Mouse (Mus musculus) layer of hippocampus, postnatal 14 days (tissue): ENCODE results near the gene Gm6588. TPM values are rescaled to one million over a fixed set of nuclear protein-coding genes. Genes with fewer than 3 reads are reported as not detected.

ENCODE experiments used
- DNase-seq, 2 experiments: peaks; one replicate each; pipeline ENCODE4 v3.0.0; 2021 to 2022; ENCODE audit warnings: low spot score in 2 of 2, mixed read lengths in 1 of 2
- total RNA-seq, 2 experiments: library from RNA; stranded (reverse); gene quantifications; 2 replicates each; pipeline ENCODE4 v1.2.3; 2021

Gm6588 gene
- total RNA-seq, 2 experiments from 2014 or later: not detected

- DNase-seq: no peak
Measured at GRCm38 (mm10) chr5:112468986-112469581, 19.9 kb downstream of the Gm6588 start.

GRCm38 (mm10) chr5:112470144-112470543 is 20.9 kb downstream of the Gm6588 start:
- DNase-seq: peak in 1 of 2 experiments; percentile 55

GRCm38 (mm10) chr5:112473453-112473852 is 24.2 kb downstream of the Gm6588 start:
- no peak for DNase-seq

- DNase-seq: no peak
Measured at GRCm38 (mm10) chr5:112481946-112482410, 32.8 kb downstream of the Gm6588 start.

- no peak for DNase-seq
Measured at GRCm38 (mm10) chr5:112482551-112482950, 33.3 kb downstream of the Gm6588 start.

GRCm38 (mm10) chr5:112483030-112483429 is 33.8 kb downstream of the Gm6588 start:
- DNase-seq: no peak

GRCm38 (mm10) chr5:112484924-112485715 is 35.9 kb downstream of the Gm6588 start:
- DNase-seq: peak in 1 of 2 experiments; percentile 35

- DNase-seq: no peak
Measured at GRCm38 (mm10) chr5:112486415-112486814, 37.2 kb downstream of the Gm6588 start.

- DNase-seq: no peak
Measured at GRCm38 (mm10) chr5:112487504-112487903, 38.3 kb downstream of the Gm6588 start.

- DNase-seq: no peak
Measured at GRCm38 (mm10) chr5:112488101-112488776, 39.0 kb downstream of the Gm6588 start.

- DNase-seq: no peak
Measured at GRCm38 (mm10) chr5:112491489-112491888, 42.3 kb downstream of the Gm6588 start.

GRCm38 (mm10) chr5:112493492-112493891 is 44.3 kb downstream of the Gm6588 start:
- no peak for DNase-seq

GRCm38 (mm10) chr5:112496753-112497369 is 47.6 kb downstream of the Gm6588 start:
- no peak for DNase-seq

- no peak for DNase-seq
Measured at GRCm38 (mm10) chr5:112498921-112499917, 50.0 kb downstream of the Gm6588 start.

- peak in 1 of 2 experiments; percentile 53 for DNase-seq
Measured at GRCm38 (mm10) chr5:112499918-112500682, 50.9 kb downstream of the Gm6588 start.
